Mouse (Mus musculus): Measurements from ENCODE around the gene Hs1bp3. TPM values are rescaled to one million over a fixed set of nuclear protein-coding genes. Genes with fewer than 3 reads are reported as not detected.
A peak's percentile ranks its signal among the peaks of the same experiment; 100 is the strongest.

Hs1bp3 gene
- polyA plus RNA-seq, 1 experiment from 2014 or later, result 11.1 TPM

GRCm38 (mm10) chr12:8298361-8299142 lies 14.7 kb upstream of the Hs1bp3 start:
- Histone ChIP-seq H3K36me3 (ENCODE audit: control insufficient read depth, insufficient read depth, low read length) (no peaks in the 10 kb centered on the region), H3K9ac (ENCODE audit: low read length) (peak overlapping the region; percentile 48; the same call in 1 of the 2 replicates), H3K27ac (replicated peaks in 1 of 2; ENCODE audit: control insufficient read depth in 1 of 2, insufficient read depth in 1 of 2, low read depth in 2 of 2, low read length in 2 of 2) (no peak overlapping the region), H3K9me3 (ENCODE audit: control insufficient read depth, low read length) (no peaks in the 10 kb centered on the region), H3K4me2 (ENCODE audit: low read length) (peak overlapping the region; percentile 79), H3K27me3 (ENCODE audit: control insufficient read depth, insufficient read depth, low read length) (peaks cover 93% of the 10 kb centered on the region), H3K4me1 (ENCODE audit: control insufficient read depth in 2 of 2, insufficient read depth in 2 of 2, low read length in 2 of 2) (peaks cover 10 to 25% of the 10 kb centered on the region in 2 experiments), H3K4me3 (ENCODE audit: control insufficient read depth in 1 of 2, insufficient read depth in 1 of 2, low read depth in 1 of 2, low read length in 2 of 2) (peak overlapping the region; percentile 39 to 46)
- ATAC-seq (ENCODE audit: insufficient number of reproducible peaks, insufficient read depth, low FRiP score, low read depth), result no peak
- 2% methylated on average over 85 of the region's 85 CpGs for WGBS

- peak overlapping the region; percentile 79 for H3K4me2 ChIP-seq (ENCODE audit: low read length)
- H3K9me3 ChIP-seq (ENCODE audit: control insufficient read depth, low read length), result no peaks in the 10 kb centered on the region
- no peak overlapping the region for H3K27ac ChIP-seq (replicated peaks in 1 of 2; ENCODE audit: control insufficient read depth in 1 of 2, insufficient read depth in 1 of 2, low read depth in 2 of 2, low read length in 2 of 2)
- H3K9ac ChIP-seq (ENCODE audit: low read length), result no peak overlapping the region
- WGBS, result 11% methylated on average over 34 of the region's 34 CpGs
- no peak for ATAC-seq (ENCODE audit: insufficient number of reproducible peaks, insufficient read depth, low FRiP score, low read depth)
- H3K36me3 ChIP-seq (ENCODE audit: control insufficient read depth, insufficient read depth, low read length), result no peaks in the 10 kb centered on the region
- peak overlapping the region; percentile 14 to 46 for H3K4me3 ChIP-seq (ENCODE audit: control insufficient read depth in 1 of 2, insufficient read depth in 1 of 2, low read depth in 1 of 2, low read length in 2 of 2)
- H3K4me1 ChIP-seq (ENCODE audit: control insufficient read depth in 2 of 2, insufficient read depth in 2 of 2, low read length in 2 of 2), result peaks cover 10 to 25% of the 10 kb centered on the region in 2 experiments
- peaks cover 94% of the 10 kb centered on the region for H3K27me3 ChIP-seq (ENCODE audit: control insufficient read depth, insufficient read depth, low read length)
Measured at GRCm38 (mm10) chr12:8299143-8300110, 13.8 kb upstream of the Hs1bp3 start.

- H3K27ac ChIP-seq (replicated peaks in 1 of 2; ENCODE audit: control insufficient read depth in 1 of 2, insufficient read depth in 1 of 2, low read depth in 2 of 2, low read length in 2 of 2), result no peak overlapping the region
- 53% methylated on average over 10 of the region's 10 CpGs for WGBS
- peaks cover 95% of the 10 kb centered on the region for H3K27me3 ChIP-seq (ENCODE audit: control insufficient read depth, insufficient read depth, low read length)
- H3K36me3 ChIP-seq (ENCODE audit: control insufficient read depth, insufficient read depth, low read length), result no peaks in the 10 kb centered on the region
- H3K4me1 ChIP-seq (ENCODE audit: control insufficient read depth in 2 of 2, insufficient read depth in 2 of 2, low read length in 2 of 2), result peaks cover 10 to 25% of the 10 kb centered on the region in 2 experiments
- peak overlapping the region; percentile 79; the same call in 1 of the 2 replicates for H3K4me2 ChIP-seq (ENCODE audit: low read length)
- H3K4me3 ChIP-seq (ENCODE audit: control insufficient read depth in 1 of 2, insufficient read depth in 1 of 2, low read depth in 1 of 2, low read length in 2 of 2), result no peak overlapping the region
- no peak overlapping the region for H3K9ac ChIP-seq (ENCODE audit: low read length)
- no peak for ATAC-seq (ENCODE audit: insufficient number of reproducible peaks, insufficient read depth, low FRiP score, low read depth)
- no peaks in the 10 kb centered on the region for H3K9me3 ChIP-seq (ENCODE audit: control insufficient read depth, low read length)
Measured at GRCm38 (mm10) chr12:8300111-8300480, 13.1 kb upstream of the Hs1bp3 start.

GRCm38 (mm10) chr12:8300521-8300920 lies 12.7 kb upstream of the Hs1bp3 start:
- Histone ChIP-seq H3K27ac (replicated peaks in 1 of 2; ENCODE audit: control insufficient read depth in 1 of 2, insufficient read depth in 1 of 2, low read depth in 2 of 2, low read length in 2 of 2) (no peak overlapping the region), H3K4me1 (ENCODE audit: control insufficient read depth in 2 of 2, insufficient read depth in 2 of 2, low read length in 2 of 2) (peaks cover 10 to 25% of the 10 kb centered on the region in 2 experiments), H3K4me3 (ENCODE audit: control insufficient read depth in 1 of 2, insufficient read depth in 1 of 2, low read depth in 1 of 2, low read length in 2 of 2) (no peak overlapping the region), H3K36me3 (ENCODE audit: control insufficient read depth, insufficient read depth, low read length) (no peaks in the 10 kb centered on the region), H3K4me2 (ENCODE audit: low read length) (no peak overlapping the region), H3K9me3 (ENCODE audit: control insufficient read depth, low read length) (no peaks in the 10 kb centered on the region), H3K9ac (ENCODE audit: low read length) (no peak overlapping the region), H3K27me3 (ENCODE audit: control insufficient read depth, insufficient read depth, low read length) (peaks cover 96% of the 10 kb centered on the region)
- WGBS, result 71% methylated on average over 5 of the region's 5 CpGs
- ATAC-seq (ENCODE audit: insufficient number of reproducible peaks, insufficient read depth, low FRiP score, low read depth), result no peak

GRCm38 (mm10) chr12:8301011-8301814 lies 12.0 kb upstream of the Hs1bp3 start:
- Histone ChIP-seq H3K4me2 (ENCODE audit: low read length) (peak overlapping the region; percentile 89), H3K27ac (replicated peaks in 1 of 2; ENCODE audit: control insufficient read depth in 1 of 2, insufficient read depth in 1 of 2, low read depth in 2 of 2, low read length in 2 of 2) (no peak overlapping the region), H3K9me3 (ENCODE audit: control insufficient read depth, low read length) (no peaks in the 10 kb centered on the region), H3K36me3 (ENCODE audit: control insufficient read depth, insufficient read depth, low read length) (no peaks in the 10 kb centered on the region), H3K4me3 (ENCODE audit: control insufficient read depth in 1 of 2, insufficient read depth in 1 of 2, low read depth in 1 of 2, low read length in 2 of 2) (peak overlapping the region; percentile 34 to 57), H3K9ac (ENCODE audit: low read length) (peak overlapping the region; percentile 64), H3K4me1 (ENCODE audit: control insufficient read depth in 2 of 2, insufficient read depth in 2 of 2, low read length in 2 of 2) (peaks cover 10 to 25% of the 10 kb centered on the region in 2 experiments), H3K27me3 (ENCODE audit: control insufficient read depth, insufficient read depth, low read length) (peaks cover 97% of the 10 kb centered on the region)
- ATAC-seq (ENCODE audit: insufficient number of reproducible peaks, insufficient read depth, low FRiP score, low read depth), result no peak
- WGBS, result 7% methylated on average over 46 of the region's 46 CpGs

- Histone ChIP-seq H3K36me3 (ENCODE audit: control insufficient read depth, insufficient read depth, low read length) (no peaks in the 10 kb centered on the region), H3K4me1 (ENCODE audit: control insufficient read depth in 2 of 2, insufficient read depth in 2 of 2, low read length in 2 of 2) (peaks cover 10 to 28% of the 10 kb centered on the region in 2 experiments), H3K27ac (replicated peaks in 1 of 2; ENCODE audit: control insufficient read depth in 1 of 2, insufficient read depth in 1 of 2, low read depth in 2 of 2, low read length in 2 of 2) (no peak within 1 kb of the TSS), H3K9ac (ENCODE audit: low read length) (peak within 1 kb of the TSS; percentile 64), H3K27me3 (ENCODE audit: control insufficient read depth, insufficient read depth, low read length) (peaks cover 92% of the 10 kb centered on the region), H3K4me2 (ENCODE audit: low read length) (peak within 1 kb of the TSS; percentile 89), H3K4me3 (ENCODE audit: control insufficient read depth in 1 of 2, insufficient read depth in 1 of 2, low read depth in 1 of 2, low read length in 2 of 2) (peak within 1 kb of the TSS; percentile 34 to 57), H3K9me3 (ENCODE audit: control insufficient read depth, low read length) (no peaks in the 10 kb centered on the region)
- 2% methylated on average over 46 of the region's 53 CpGs for WGBS
- no peak for ATAC-seq (ENCODE audit: insufficient number of reproducible peaks, insufficient read depth, low FRiP score, low read depth)
Measured at GRCm38 (mm10) chr12:8301841-8302431, 11.3 kb upstream of the Hs1bp3 start, which contains the start of gene Gdf7. Gdf7 (minus strand) TSS chr12:8301954.

All from heart, embryonic 14.5 days (tissue).